Mouse (Mus musculus) hindbrain, postnatal 0 days (tissue): Measurements from ENCODE around the gene Car5a. TPM values are rescaled to one million over a fixed set of nuclear protein-coding genes. Genes with fewer than 3 reads are reported as not detected.

Experiments
- ATAC-seq: fragments of 200-750 bp; cut with Nextera tagmentation; 2 replicates; pipeline ENCODE4 v1.8.0; 2017; ENCODE audit warnings: mild to moderate bottlenecking, moderate TSS enrichment, moderate library complexity
- DNase-seq: peaks from one replicate; pipeline ENCODE4 v3.0.0-alpha.2; 2015; ENCODE audit warnings: low spot score
- H3K27ac ChIP-seq: fragments of 300-500 bp; sonication (generic); 2 replicates; pipeline ENCODE4 v1.5.1; 2014; ENCODE audit warnings: mild to moderate bottlenecking
- H3K27me3 ChIP-seq: fragments of 300-500 bp; sonication (generic); 2 replicates; pipeline ENCODE4 v1.6.1; 2014; ENCODE audit warnings: low read length, mixed read lengths; ENCODE audit not compliant: insufficient read depth
- H3K36me3 ChIP-seq: fragments of 300-500 bp; sonication (generic); 2 replicates; pipeline ENCODE4 v1.6.1; 2014; ENCODE audit warnings: low read length, mixed read lengths; ENCODE audit not compliant: insufficient read depth
- H3K4me1 ChIP-seq: fragments of 300-500 bp; sonication (generic); 2 replicates; pipeline ENCODE4 v1.6.1; 2014; ENCODE audit warnings: antibody characterized with exemption, low read length, mixed read lengths; ENCODE audit not compliant: insufficient read depth
- H3K4me2 ChIP-seq: fragments of 300-500 bp; sonication (generic); 2 replicates; pipeline ENCODE4 v1.6.1; 2014; ENCODE audit warnings: low read depth, mild to moderate bottlenecking, low read length, moderate library complexity, mixed read lengths
- H3K4me3 ChIP-seq: fragments of 300-500 bp; sonication (generic); 2 replicates; pipeline ENCODE4 v1.5.1; 2014; ENCODE audit warnings: low read length
- H3K9ac ChIP-seq: fragments of 300-500 bp; sonication (generic); replicated peaks from 2 replicates; pipeline ENCODE4 v1.6.1; 2014; ENCODE audit warnings: mild to moderate bottlenecking, low read length, moderate library complexity, mixed read lengths
- H3K9me3 ChIP-seq: fragments of 300-500 bp; sonication (generic); 2 replicates; pipeline ENCODE4 v1.6.1; 2016; ENCODE audit warnings: low read length, mixed read lengths
- CTCF ChIP-seq: IDR thresholded peaks from 2 replicates; pipeline ENCODE4 v1.5.1; 2016; ENCODE audit warnings: antibody characterized with exemption, control low read depth, low read depth
- WGBS: fragments of 180-500 bp; shearing (Covaris S2); extraction: QIAGEN DNeasy Blood & Tissue Kit; methylation state at CpG from one replicate; pipeline ENCODE4 v1.1.7; 2014; 5-methylcytosine and 5-hydroxymethylcytosine counted together
- polyA plus RNA-seq: library from polyadenylated mRNA; unstranded; fragments of >200 nt; fragmentation: Nextera tagmentation; extraction: Ambion mirVana; gene quantifications from 2 replicates; pipeline ENCODE4 v1.2.1, GENCODE M21; 2015
- total RNA-seq: library from RNA; depleted of rRNA; stranded (reverse); fragments of >200 nt; gene quantifications from 2 replicates; pipeline ENCODE4 v1.2.3, GENCODE M21; 2014

Gene Car5a
- total and polyA plus RNA-seq, 2 experiments from 2014 or later = 0.23 to 0.42 TPM

GRCm38 (mm10) chr8:121887547-121887946 is 57.2 kb downstream of the Car5a start:
- peaks cover 3% of the 10 kb centered on the region; the same call in 1 of the 2 replicates for H3K4me1 ChIP-seq
- no peak for ATAC-seq
- no peaks in the 10 kb centered on the region for H3K27me3 ChIP-seq
- H3K4me2 ChIP-seq = no peak overlapping the region
- no peaks in the 10 kb centered on the region for H3K9me3 ChIP-seq
- DNase-seq = no peak
- no peak for TF ChIP-seq CTCF
- 71% methylated on average over 1 of the region's 1 CpGs for WGBS
- H3K9ac ChIP-seq = no peak overlapping the region
- peaks cover 53% of the 10 kb centered on the region for H3K36me3 ChIP-seq
- no peak overlapping the region for H3K27ac ChIP-seq
- no peak overlapping the region for H3K4me3 ChIP-seq

GRCm38 (mm10) chr8:121885433-121885832 is 59.3 kb downstream of the Car5a start:
- Histone ChIP-seq H3K4me1 (peaks cover 3% of the 10 kb centered on the region; the same call in 1 of the 2 replicates), H3K36me3 (peaks cover 73% of the 10 kb centered on the region), H3K4me3 (no peak overlapping the region), H3K27ac (no peak overlapping the region), H3K27me3 (no peaks in the 10 kb centered on the region), H3K9me3 (no peaks in the 10 kb centered on the region), H3K9ac (no peak overlapping the region), H3K4me2 (no peak overlapping the region)
- 48% methylated on average over 6 of the region's 6 CpGs for WGBS
- DNase-seq (peak; percentile 59), ATAC-seq (no peak)
- TF ChIP-seq CTCF = no peak

- Histone ChIP-seq H3K36me3 (peaks cover 75% of the 10 kb centered on the region), H3K27ac (peak overlapping the region; percentile 60; the same call in 1 of the 2 replicates), H3K4me2 (no peak overlapping the region), H3K4me1 (peaks cover 3% of the 10 kb centered on the region; the same call in 1 of the 2 replicates), H3K9ac (no peak overlapping the region), H3K27me3 (no peaks in the 10 kb centered on the region), H3K4me3 (no peak overlapping the region), H3K9me3 (no peaks in the 10 kb centered on the region)
- no peak for ATAC-seq
- no peak; the same call in 1 of the 2 replicates for TF ChIP-seq CTCF
- DNase-seq = no peak
- 87% methylated on average over 9 of the region's 9 CpGs for WGBS
These were observed 59.7 kb downstream of the Car5a start for GRCm38 (mm10) chr8:121885001-121885400.

GRCm38 (mm10) chr8:121884181-121884580 is 60.5 kb downstream of the Car5a start:
- no peak overlapping the region for H3K4me3 ChIP-seq
- H3K9me3 ChIP-seq = no peaks in the 10 kb centered on the region
- no peak overlapping the region for H3K9ac ChIP-seq
- peak; percentile 65 for DNase-seq
- 0 out of 2 replicates have a peak, but pooled peaks cover 3% of the 10 kb centered on the region for H3K4me1 ChIP-seq
- ATAC-seq = peak; percentile 83
- TF ChIP-seq CTCF = no peak
- H3K27me3 ChIP-seq = no peaks in the 10 kb centered on the region
- peak overlapping the region; percentile 60; the same call in 1 of the 2 replicates for H3K27ac ChIP-seq
- peaks cover 75% of the 10 kb centered on the region for H3K36me3 ChIP-seq
- WGBS = 50% methylated on average over 3 of the region's 3 CpGs
- no peak overlapping the region for H3K4me2 ChIP-seq

- no peak overlapping the region for H3K27ac ChIP-seq
- peaks cover 62% of the 10 kb centered on the region for H3K36me3 ChIP-seq
- DNase-seq (no peak), ATAC-seq (no peak)
- no peak overlapping the region for H3K4me3 ChIP-seq
- H3K4me1 ChIP-seq = 0 out of 2 replicates have a peak, but pooled peaks cover 3% of the 10 kb centered on the region
- WGBS = 84% methylated on average over 5 of the region's 5 CpGs
- no peaks in the 10 kb centered on the region for H3K9me3 ChIP-seq
- no peak overlapping the region for H3K4me2 ChIP-seq
- TF ChIP-seq CTCF = no peak
- no peaks in the 10 kb centered on the region for H3K27me3 ChIP-seq
- no peak overlapping the region for H3K9ac ChIP-seq
These were observed 62.8 kb downstream of the Car5a start for GRCm38 (mm10) chr8:121881921-121882320.

- Histone ChIP-seq H3K9me3 (no peaks in the 10 kb centered on the region), H3K27me3 (no peaks in the 10 kb centered on the region), H3K4me1 (0 out of 2 replicates have a peak, but pooled peaks cover 3% of the 10 kb centered on the region), H3K9ac (no peak overlapping the region), H3K27ac (no peak overlapping the region), H3K36me3 (peaks cover 53% of the 10 kb centered on the region), H3K4me2 (no peak overlapping the region), H3K4me3 (no peak overlapping the region)
- ATAC-seq = no peak
- no peak for TF ChIP-seq CTCF
- no peak for DNase-seq
- WGBS = 33% methylated on average over 1 of the region's 1 CpGs
These were observed 63.9 kb downstream of the Car5a start for GRCm38 (mm10) chr8:121880818-121881217.

- Histone ChIP-seq H3K4me3 (no peak overlapping the region), H3K36me3 (peaks cover 43% of the 10 kb centered on the region), H3K4me2 (no peak overlapping the region), H3K4me1 (0 out of 2 replicates have a peak, but pooled peaks cover 3% of the 10 kb centered on the region), H3K27me3 (no peaks in the 10 kb centered on the region), H3K27ac (no peak overlapping the region), H3K9me3 (no peaks in the 10 kb centered on the region), H3K9ac (no peak overlapping the region)
- TF ChIP-seq CTCF = no peak
- no peak for ATAC-seq
- 89% methylated on average over 3 of the region's 3 CpGs for WGBS
- no peak for DNase-seq
These were observed 65.0 kb downstream of the Car5a start for GRCm38 (mm10) chr8:121879712-121880111.
